Mouse (Mus musculus) kidney, adult 2 months (tissue): ENCODE measurements around the gene Zc3h12c.

ENCODE experiments used
- CTCF ChIP-seq: fragments of 200-500 bp; conservative IDR thresholded peaks from 2 replicates; pipeline ENCODE4 v1.5.1; 2011; ENCODE audit warnings: low read depth, mild to moderate bottlenecking, control low read depth, low read length, moderate library complexity, mixed read lengths; ENCODE audit not compliant: insufficient read depth, insufficient read length
- POLR2A ChIP-seq: fragments of 200-500 bp; IDR thresholded peaks from one replicate; pipeline ENCODE4 v1.6.1; 2011; ENCODE audit warnings: low read depth, low read length, control low read depth

GRCm38 (mm10) chr9:52208510-52209030 is 40.2 kb upstream of the Zc3h12c start:
- TF ChIP-seq CTCF: no peak
- TF ChIP-seq POLR2A: no peak
